Mouse (Mus musculus) ES-Bruce4 (cell line): ENCODE data around the gene Abhd10.

ENCODE experiments used
- CTCF ChIP-seq: IDR thresholded peaks from one replicate; pipeline ENCODE4 v1.8.1; 2011; ENCODE audit warnings: low read depth, low read length
- EP300 ChIP-seq: IDR thresholded peaks from 2 replicates; pipeline ENCODE4 v1.6.1; 2011; ENCODE audit warnings: low read depth, low read length; ENCODE audit not compliant: insufficient read depth

DNA sequence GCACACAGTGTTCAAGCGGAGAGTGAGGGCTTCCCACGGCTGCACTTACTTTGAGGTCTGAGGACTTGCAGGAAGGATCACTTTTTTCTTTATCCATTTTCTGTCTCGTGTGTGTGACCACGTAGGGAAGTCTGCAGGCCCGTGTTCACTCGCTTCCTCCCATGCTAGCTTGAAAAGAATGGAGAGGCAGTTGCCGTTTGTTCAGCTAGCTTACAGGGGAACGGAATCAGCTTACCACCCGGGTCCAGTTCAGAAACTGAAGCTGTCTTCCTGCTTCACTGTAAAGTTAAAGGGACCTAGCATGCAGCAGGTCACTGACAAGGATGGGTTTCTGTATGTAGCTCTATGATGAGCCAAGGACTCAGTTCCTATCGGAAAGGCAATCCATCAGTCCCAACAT lies 49.2 kb downstream of the Abhd10 start, which contains the start of gene Tmprss7:
- TF ChIP-seq CTCF = no peak
- no peak for TF ChIP-seq EP300
